In the genomic region with DNA sequence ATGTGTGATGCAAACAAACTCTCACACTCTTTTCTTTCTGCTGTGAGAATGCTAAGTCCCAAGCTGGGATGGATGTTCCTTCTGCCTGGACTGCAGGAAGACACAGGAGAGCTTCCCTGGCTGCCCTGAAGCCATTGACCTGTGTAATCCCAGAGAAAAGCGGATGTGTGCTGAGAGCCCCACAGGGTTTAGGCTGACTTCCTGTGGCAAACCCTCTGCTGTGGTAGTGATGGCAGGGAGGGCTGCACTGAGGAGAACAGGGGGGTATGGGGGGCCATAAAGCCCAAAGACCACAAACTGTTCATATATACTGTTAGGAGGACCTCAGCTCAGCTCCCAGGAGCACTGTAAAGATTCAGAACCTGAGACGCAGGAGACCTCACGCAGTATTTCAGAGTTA, we compare ENCODE assay signal across 14 mouse cellular contexts. TPM values are rescaled to one million over a fixed set of nuclear protein-coding genes. Genes with fewer than 3 reads are reported as not detected.
DNase-seq lines count a peak whose midpoint lies in the region; ATAC-seq and TF ChIP-seq lines count a peak whose summit lies in the region.
"Had no signal": no experiment of that assay in that cellular context is flagged by ENCODE, and none has a peak within 500 bp of the region (broad histone marks: within the 10 kb centered on the region; RNA-seq: fewer than 3 reads in every experiment).

No protein-coding gene starts in this region.

- H3K4me1 ChIP-seq in heart, embryonic 11.5 days (ENCODE audit: control insufficient read depth, insufficient read depth, low read length), result peaks cover 44% of the 10 kb centered on the region
- H3K4me1 ChIP-seq in neural tube, embryonic 14.5 days (ENCODE audit: control insufficient read depth, insufficient read depth, low read length), result peaks cover 7% of the 10 kb centered on the region; the same call in 1 of the 2 replicates
- peaks cover 27% of the 10 kb centered on the region for H3K4me1 ChIP-seq in limb, embryonic 14.5 days (ENCODE audit: control insufficient read depth, insufficient read depth, low read length)

- H3K27ac ChIP-seq in heart, embryonic 11.5 days (ENCODE audit: low read depth, low read length), result peak overlapping the region; percentile 12; the same call in 1 of the 2 replicates
- no peak overlapping the region for H3K27ac ChIP-seq in neural tube, embryonic 14.5 days (ENCODE audit: low read depth, low read length)
- no peak overlapping the region for H3K27ac ChIP-seq in limb, embryonic 14.5 days (replicated peaks; ENCODE audit: low read depth, low read length)
- H3K27ac ChIP-seq: embryonic facial prominence, embryonic 12.5 days; hindbrain, embryonic 12.5 days; macrophage had no signal

- WGBS in heart, embryonic 11.5 days (ENCODE audit: insufficient replicate concordance), result 69% methylated on average over 3 of the region's 3 CpGs
- 71% methylated on average over 3 of the region's 3 CpGs for WGBS in neural tube, embryonic 14.5 days
- WGBS in limb, embryonic 14.5 days, result 47% methylated on average over 3 of the region's 3 CpGs

- no peak overlapping the region for H3K4me3 ChIP-seq in heart, embryonic 11.5 days (ENCODE audit: low read depth, low read length)
- no peak overlapping the region for H3K4me3 ChIP-seq in neural tube, embryonic 14.5 days (ENCODE audit: low read depth, low read length)
- no peak overlapping the region for H3K4me3 ChIP-seq in limb, embryonic 14.5 days (replicated peaks; ENCODE audit: low read length)
- H3K4me3 ChIP-seq: embryonic facial prominence, embryonic 12.5 days; hindbrain, embryonic 12.5 days had no signal

- intact Hi-C loops in left cerebral cortex, postnatal 4 days (cut with DNase I), result no loop called here

- ATAC-seq in heart, embryonic 11.5 days (replicated peaks; ENCODE audit: insufficient number of reproducible peaks, low FRiP score, low TSS enrichment), result no peak
- ATAC-seq in neural tube, embryonic 14.5 days (ENCODE audit: low read depth), result no peak
- no peak for ATAC-seq in limb, embryonic 14.5 days (ENCODE audit: low FRiP score, low read depth)
- ATAC-seq: intestine, embryonic 16.5 days had no signal

- H3K36me3 ChIP-seq in heart, embryonic 11.5 days (ENCODE audit: control insufficient read depth, insufficient read depth, low read length), result no peaks in the 10 kb centered on the region
- H3K36me3 ChIP-seq in neural tube, embryonic 14.5 days (ENCODE audit: control insufficient read depth, insufficient read depth, low read length), result no peaks in the 10 kb centered on the region
- peaks cover 11% of the 10 kb centered on the region for H3K36me3 ChIP-seq in limb, embryonic 14.5 days (ENCODE audit: control insufficient read depth, insufficient read depth, low read length)
- H3K36me3 ChIP-seq: hindbrain, embryonic 12.5 days had no signal

- TF ChIP-seq POLR2A in limb, embryonic 14.5 days (IDR thresholded peaks at IDR 0.05; ENCODE audit: borderline replicate concordance, extremely low read depth, insufficient read depth, insufficient read length), result no peak

- no peaks in the 10 kb centered on the region for H3K27me3 ChIP-seq in heart, embryonic 11.5 days (ENCODE audit: control insufficient read depth, insufficient read depth, low read length)
- H3K27me3 ChIP-seq in neural tube, embryonic 14.5 days (ENCODE audit: control insufficient read depth, insufficient read depth, low read length), result no peaks in the 10 kb centered on the region
- no peaks in the 10 kb centered on the region for H3K27me3 ChIP-seq in limb, embryonic 14.5 days (ENCODE audit: control insufficient read depth, insufficient read depth, low read length)
- H3K27me3 ChIP-seq: embryonic facial prominence, embryonic 12.5 days; hindbrain, embryonic 12.5 days had no signal

- no peak overlapping the region for H3K4me2 ChIP-seq in heart, embryonic 11.5 days
- H3K4me2 ChIP-seq in neural tube, embryonic 14.5 days (ENCODE audit: low read depth, low read length), result no peak overlapping the region
- H3K4me2 ChIP-seq in limb, embryonic 14.5 days (replicated peaks; ENCODE audit: low read depth, low read length, severe bottlenecking), result no peak overlapping the region
- H3K4me2 ChIP-seq: embryonic facial prominence, embryonic 12.5 days; hindbrain, embryonic 12.5 days had no signal

- H3K9me3 ChIP-seq in heart, embryonic 11.5 days (replicated peaks; ENCODE audit: control insufficient read depth, low read length), result no peaks in the 10 kb centered on the region
- no peaks in the 10 kb centered on the region for H3K9me3 ChIP-seq in neural tube, embryonic 14.5 days (ENCODE audit: control insufficient read depth, low read length)
- H3K9me3 ChIP-seq in limb, embryonic 14.5 days (ENCODE audit: control insufficient read depth, low read length), result no peaks in the 10 kb centered on the region
- H3K9me3 ChIP-seq: embryonic facial prominence, embryonic 12.5 days; hindbrain, embryonic 12.5 days had no signal

- DNase-seq in heart, adult 11 months, result no peak
- DNase-seq in neural tube, embryonic 10.5 days (ENCODE audit: extremely low spot score, low spot score), result no peak
- no peak for DNase-seq in limb, embryonic 14.5 days (ENCODE audit: low spot score)
- DNase-seq in left cerebral cortex, postnatal 4 days, result no peak
- no peak for DNase-seq in right cerebral cortex, postnatal 25 days
- DNase-seq: adrenal gland, postnatal 10 days; cerebellum, postnatal 10 days; kidney, postnatal 25 days had no signal

- H3K9ac ChIP-seq in heart, embryonic 11.5 days (ENCODE audit: low read depth, low read length), result no peak overlapping the region
- 0 out of 2 replicates have a peak overlapping the region, but pooled peaks have one; percentile 2 for H3K9ac ChIP-seq in neural tube, embryonic 14.5 days (replicated peaks; ENCODE audit: low read depth, low read length)
- 0 out of 2 replicates have a peak overlapping the region, but pooled peaks have one; percentile 14 for H3K9ac ChIP-seq in limb, embryonic 14.5 days (ENCODE audit: low read depth, low read length, severe bottlenecking)
- H3K9ac ChIP-seq: embryonic facial prominence, embryonic 12.5 days; hindbrain, embryonic 12.5 days had no signal

RNA-seq across cellular contexts. Expression of gene Crtc3, which starts 57.3 kb away (rescaled TPM):
- polyA plus RNA-seq in heart, embryonic 11.5 days (2014; fragmentation: Nextera tagmentation; extraction: Ambion mirVana), result 13.4 and 14.2 TPM in 2 replicates
- polyA plus RNA-seq in neural tube, embryonic 14.5 days (2014; fragmentation: Nextera tagmentation; extraction: Ambion mirVana), result 17.2 and 23.2 TPM in 2 replicates
- polyA plus RNA-seq in limb, embryonic 14.5 days (2012; rRNA removed), result 18.6 and 24.4 TPM in 2 replicates
- 26.4 and 29.9 TPM in 2 replicates for polyA plus RNA-seq in limb, embryonic 14.5 days (2014; fragmentation: Nextera tagmentation; extraction: Ambion mirVana)
- 10 to 100 TPM; 28.5 to 32.1 TPM for total RNA-seq in left cerebral cortex, postnatal 4 days (2021)
